Mouse (Mus musculus) midbrain, postnatal 0 days (tissue): ENCODE measurements around the gene Ap3b1. TPM values are rescaled to one million over a fixed set of nuclear protein-coding genes. Genes with fewer than 3 reads are reported as not detected.
A peak's percentile ranks its signal among the peaks of the same experiment; 100 is the strongest.

Experiments used
- ATAC-seq: fragments of 200-750 bp; cut with Nextera tagmentation; 2 replicates; pipeline ENCODE4 v1.8.0; 2017; ENCODE audit warnings: moderate number of reproducible peaks, mild to moderate bottlenecking, moderate TSS enrichment, moderate library complexity; ENCODE audit not compliant: low FRiP score
- DNase-seq: peaks from one replicate; pipeline ENCODE4 v3.0.0-alpha.2; 2015; ENCODE audit warnings: low spot score
- H3K27ac ChIP-seq: fragments of 300-500 bp; sonication (generic); 2 replicates; pipeline ENCODE4 v1.5.1; 2014; ENCODE audit warnings: low read depth, mild to moderate bottlenecking, low read length, mixed read lengths
- H3K27me3 ChIP-seq: fragments of 300-500 bp; sonication (generic); 2 replicates; pipeline ENCODE4 v1.6.1; 2014; ENCODE audit warnings: low read length, control low read depth, mixed read lengths; ENCODE audit not compliant: insufficient read depth
- H3K36me3 ChIP-seq: fragments of 300-500 bp; sonication (generic); 2 replicates; pipeline ENCODE4 v1.6.1; 2014; ENCODE audit warnings: low read length, control low read depth, mixed read lengths; ENCODE audit not compliant: insufficient read depth
- H3K4me1 ChIP-seq: fragments of 300-500 bp; sonication (generic); 2 replicates; pipeline ENCODE4 v1.6.1; 2014; ENCODE audit warnings: mild to moderate bottlenecking, control low read depth, antibody characterized with exemption, low read length, mixed read lengths; ENCODE audit not compliant: insufficient read depth
- H3K4me2 ChIP-seq: fragments of 300-500 bp; sonication (generic); 2 replicates; pipeline ENCODE4 v1.6.1; 2014; ENCODE audit warnings: low read depth, mild to moderate bottlenecking, low read length, mixed read lengths; ENCODE audit not compliant: poor library complexity, severe bottlenecking
- H3K4me3 ChIP-seq: fragments of 300-500 bp; sonication (generic); 2 replicates; pipeline ENCODE4 v1.5.1; 2014; ENCODE audit warnings: low read depth, mild to moderate bottlenecking, low read length, moderate library complexity
- H3K9ac ChIP-seq: fragments of 300-500 bp; sonication (generic); replicated peaks from 2 replicates; pipeline ENCODE4 v1.6.1; 2014; ENCODE audit warnings: mild to moderate bottlenecking, low read length, moderate library complexity, mixed read lengths; ENCODE audit not compliant: poor library complexity, severe bottlenecking
- H3K9me3 ChIP-seq: fragments of 300-500 bp; sonication (generic); 2 replicates; pipeline ENCODE4 v1.6.1; 2016; ENCODE audit warnings: low read length, control low read depth
- CTCF ChIP-seq: IDR thresholded peaks from 2 replicates; pipeline ENCODE4 v1.5.1; 2016; ENCODE audit warnings: antibody characterized with exemption, mild to moderate bottlenecking
- WGBS: fragments of 180-500 bp; shearing (Covaris S2); extraction: QIAGEN DNeasy Blood & Tissue Kit; methylation state at CpG from one replicate; pipeline ENCODE4 v1.1.7; 2014; 5-methylcytosine and 5-hydroxymethylcytosine counted together
- polyA plus RNA-seq: library from polyadenylated mRNA; unstranded; fragments of >200 nt; fragmentation: Nextera tagmentation; extraction: Ambion mirVana; gene quantifications from 2 replicates; pipeline ENCODE4 v1.2.1, GENCODE M21; 2015
- total RNA-seq: library from RNA; depleted of rRNA; stranded (reverse); fragments of >200 nt; gene quantifications from 2 replicates; pipeline ENCODE4 v1.2.3, GENCODE M21; 2014

The Ap3b1 gene
- total and polyA plus RNA-seq, 2 experiments from 2014 or later: 21.1 to 21.5 TPM

GRCm38 (mm10) chr13:94449593-94449992, 90.8 kb downstream of the Ap3b1 start:
- no peaks in the 10 kb centered on the region for H3K27me3 ChIP-seq
- peaks cover 3% of the 10 kb centered on the region; the same call in 1 of the 2 replicates for H3K36me3 ChIP-seq
- WGBS: 44% methylated on average over 7 of the region's 7 CpGs
- no peak overlapping the region for H3K4me2 ChIP-seq
- H3K4me3 ChIP-seq: no peak overlapping the region
- TF ChIP-seq CTCF: no peak
- no peak overlapping the region for H3K9ac ChIP-seq
- H3K9me3 ChIP-seq: no peaks in the 10 kb centered on the region
- H3K27ac ChIP-seq: no peak overlapping the region
- ATAC-seq (no peak), DNase-seq (no peak)
- no peaks in the 10 kb centered on the region for H3K4me1 ChIP-seq

GRCm38 (mm10) chr13:94451229-94451628, 92.5 kb downstream of the Ap3b1 start:
- Histone ChIP-seq H3K27ac (no peak overlapping the region), H3K27me3 (no peaks in the 10 kb centered on the region), H3K9ac (no peak overlapping the region), H3K4me1 (no peaks in the 10 kb centered on the region), H3K9me3 (no peaks in the 10 kb centered on the region), H3K4me3 (no peak overlapping the region), H3K36me3 (peaks cover 3% of the 10 kb centered on the region; the same call in 1 of the 2 replicates), H3K4me2 (no peak overlapping the region)
- ATAC-seq (0 out of 2 replicates have a peak, but pooled peaks have one; percentile 34), DNase-seq (peak; percentile 79)
- TF ChIP-seq CTCF: peak; percentile 82
- 53% methylated on average over 6 of the region's 6 CpGs for WGBS

- Histone ChIP-seq H3K9ac (no peak overlapping the region), H3K4me3 (no peak overlapping the region), H3K27me3 (no peaks in the 10 kb centered on the region), H3K9me3 (no peaks in the 10 kb centered on the region), H3K36me3 (peaks cover 3% of the 10 kb centered on the region; the same call in 1 of the 2 replicates), H3K27ac (no peak overlapping the region), H3K4me1 (no peaks in the 10 kb centered on the region), H3K4me2 (no peak overlapping the region)
- 91% methylated on average over 12 of the region's 12 CpGs for WGBS
- DNase-seq (no peak), ATAC-seq (no peak)
- TF ChIP-seq CTCF: no peak
Observed at GRCm38 (mm10) chr13:94454131-94454530, 95.4 kb downstream of the Ap3b1 start.

- peaks cover 3% of the 10 kb centered on the region; the same call in 1 of the 2 replicates for H3K36me3 ChIP-seq
- H3K27me3 ChIP-seq: no peaks in the 10 kb centered on the region
- no peak overlapping the region for H3K9ac ChIP-seq
- TF ChIP-seq CTCF: no peak
- H3K4me3 ChIP-seq: no peak overlapping the region
- DNase-seq: no peak
- ATAC-seq: no peak
- no peak overlapping the region for H3K4me2 ChIP-seq
- WGBS: 87% methylated on average over 4 of the region's 4 CpGs
- no peaks in the 10 kb centered on the region for H3K9me3 ChIP-seq
- no peaks in the 10 kb centered on the region for H3K4me1 ChIP-seq
- H3K27ac ChIP-seq: no peak overlapping the region
Observed at GRCm38 (mm10) chr13:94459143-94459542, 100.4 kb downstream of the Ap3b1 start.

- 17% methylated on average over 2 of the region's 2 CpGs for WGBS
- H3K4me3 ChIP-seq: no peak overlapping the region
- H3K27ac ChIP-seq: no peak overlapping the region
- H3K4me2 ChIP-seq: no peak overlapping the region
- H3K27me3 ChIP-seq: no peaks in the 10 kb centered on the region
- H3K36me3 ChIP-seq: peaks cover 3% of the 10 kb centered on the region; the same call in 1 of the 2 replicates
- TF ChIP-seq CTCF: no peak
- H3K9me3 ChIP-seq: no peaks in the 10 kb centered on the region
- no peak overlapping the region for H3K9ac ChIP-seq
- no peak for ATAC-seq
- DNase-seq: no peak
- H3K4me1 ChIP-seq: no peaks in the 10 kb centered on the region
Observed at GRCm38 (mm10) chr13:94464221-94464620, 105.5 kb downstream of the Ap3b1 start.

GRCm38 (mm10) chr13:94468551-94468950, 109.8 kb downstream of the Ap3b1 start:
- TF ChIP-seq CTCF: no peak
- DNase-seq: no peak
- 96% methylated on average over 1 of the region's 1 CpGs for WGBS
- H3K9ac ChIP-seq: no peak overlapping the region
- no peaks in the 10 kb centered on the region for H3K36me3 ChIP-seq
- no peak overlapping the region for H3K4me2 ChIP-seq
- no peaks in the 10 kb centered on the region for H3K27me3 ChIP-seq
- no peak overlapping the region for H3K4me3 ChIP-seq
- no peak for ATAC-seq
- no peaks in the 10 kb centered on the region for H3K4me1 ChIP-seq
- H3K27ac ChIP-seq: no peak overlapping the region
- no peaks in the 10 kb centered on the region for H3K9me3 ChIP-seq
